Comparison of ENCODE assay signal across 12 mouse cellular contexts in genomic region chr5:92220287-92220902, GRCm38 (mm10).
A peak's percentile ranks its signal among the peaks of the same experiment; 100 is the strongest.
DNase-seq lines count a peak whose midpoint lies in the region; ATAC-seq lines count a peak whose summit lies in the region.
"Had no signal": no experiment of that assay in that cellular context is flagged by ENCODE, and none has a peak within 500 bp of the region (broad histone marks: within the 10 kb centered on the region; RNA-seq: fewer than 3 reads in every experiment).

No protein-coding gene starts in this region.

- peak; percentile 12 for DNase-seq in kidney, adult 18-20 months
- no peak for DNase-seq in kidney, postnatal 4 days
- DNase-seq in 3T3-L1 (ENCODE audit: low read depth, low spot score) (peak; percentile 88), MN1 (ENCODE audit: low spot score) (peak; percentile 31)
- peak; percentile 65 for DNase-seq in fibroblast of lung, adult 2 months (ENCODE audit: low read depth)
- DNase-seq in testis, postnatal 10 days (ENCODE audit: low spot score) = no peak
- DNase-seq: gastrocnemius, postnatal 36 days; heart, postnatal 10 days; layer of hippocampus, postnatal 36 days; right cerebral cortex, adult 18-20 months had no signal

- no peak for ATAC-seq in frontal cortex, adult (ENCODE audit: low TSS enrichment)
- ATAC-seq: intestine, embryonic 16.5 days had no signal

Comparison
In these comparisons a context has a peak if more than half of its experiments do, and no peak if none do; other contexts are left out.
1. DNase-seq: peak in kidney, adult 18-20 months (single experiment), 3T3-L1 (single experiment), MN1 (single experiment) and fibroblast of lung, adult 2 months (single experiment); none in kidney, postnatal 4 days (0 of 2) and testis, postnatal 10 days (single experiment).